Mouse (Mus musculus) forebrain, embryonic 10.5 days (tissue): ENCODE data around the gene Rcbtb2. TPM values are rescaled to one million over a fixed set of nuclear protein-coding genes. Genes with fewer than 3 reads are reported as not detected.

ENCODE experiments used
- microRNA counts: library from miRNA; unstranded; fragments of <30 nt; microRNA quantifications from one replicate; lab custom pipeline; 2017
- microRNA-seq: library from miRNA; unstranded; fragments of <30 nt; microRNA quantifications from one replicate; pipeline ENCODE4, GENCODE M21; 2017
- polyA plus RNA-seq: library from polyadenylated mRNA; unstranded; fragments of >200 nt; fragmentation: Nextera tagmentation; extraction: Ambion mirVana; gene quantifications from 2 replicates; pipeline ENCODE4 v1.2.1, GENCODE M21; 2016

The Rcbtb2 gene
- polyA plus RNA-seq, 1 experiment from 2014 or later = 168 TPM

MicroRNA genes within 50 kb of the gene (microRNA counts, 519-probe panel; counts per million panel counts)
- microRNA mmu-miR-687 (lab: Ali Mortazavi, UCI) = 341 counts per million, percentile 65 among the panel's probes with 10 or more counts

Small RNA genes lying within 50 kb of the gene (microRNA-seq; reads per million reads assigned to microRNA genes)
- not detected for gene Mir687

Other genes with a start within 250 kb of the Rcbtb2 start
- not detected in 2 replicates for gene Cysltr2, start 73.9 kb upstream of the Rcbtb2 start, polyA plus RNA-seq
- 16.0 and 16.1 TPM in 2 replicates for gene Lpar6, start 114.9 kb downstream of the Rcbtb2 start, polyA plus RNA-seq
- gene Rb1, start 202.8 kb downstream of the Rcbtb2 start, polyA plus RNA-seq = 21.3 and 27.7 TPM in 2 replicates